Mouse (Mus musculus): ENCODE measurements around the gene Gm28051.

GRCm38 (mm10) chr12:102700453-102700852 lies 57.1 kb downstream of the Gm28051 start:
- TF ChIP-seq CTCF (IDR thresholded peaks at IDR 0.05; ENCODE audit: extremely low read depth, insufficient read depth, low read length) (no peak), POLR2A (IDR thresholded peaks at IDR 0.05; ENCODE audit: extremely low read depth, insufficient read depth, low read length) (no peak)

Measured in cortical plate, adult 2 months (tissue).